Mouse (Mus musculus): ENCODE data around the gene Gpam.

GRCm38 (mm10) chr19:55103081-55103830 is 23.8 kb downstream of the Gpam start:
- TF ChIP-seq CTCF (IDR thresholded peaks at IDR 0.05; ENCODE audit: low read depth), result no peak
- TF ChIP-seq EP300 (IDR thresholded peaks at IDR 0.05; ENCODE audit: low read depth), result 0 out of 2 replicates have a peak, but pooled peaks have one; percentile 7

All from liver, postnatal 0 days (tissue).